Mouse (Mus musculus): ENCODE results near the gene Tex101. TPM values are rescaled to one million over a fixed set of nuclear protein-coding genes. Genes with fewer than 3 reads are reported as not detected.
A peak's percentile ranks its signal among the peaks of the same experiment; 100 is the strongest.

Gene Tex101
- polyA plus RNA-seq, 1 experiment from 2014 or later = not detected

DNA sequence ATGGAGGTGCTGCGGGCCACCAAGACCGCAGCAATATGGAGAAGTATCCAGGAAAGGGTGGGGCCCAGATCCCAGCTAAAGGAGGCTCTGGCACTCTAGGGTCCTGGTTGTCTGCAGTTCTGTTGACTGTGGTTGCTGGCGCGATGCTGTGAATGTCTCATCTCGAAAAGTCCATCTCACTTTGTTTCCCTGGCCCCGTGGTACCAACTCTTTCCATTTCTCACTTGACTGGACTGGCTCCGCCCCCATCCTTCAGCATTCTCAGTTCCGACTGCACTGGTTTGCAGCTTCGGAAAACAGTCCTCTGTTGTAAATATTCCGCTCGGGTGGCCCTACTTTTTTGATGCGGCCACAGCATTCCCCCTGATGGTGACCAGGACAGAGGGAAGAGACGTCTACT lies 36.0 kb downstream of the Tex101 start:
- H3K4me3 ChIP-seq (ENCODE audit: low read depth, low read length) = no peak overlapping the region
- 0 out of 2 replicates have a peak, but pooled peaks cover 7% of the 10 kb centered on the region for H3K27me3 ChIP-seq (replicated peaks; ENCODE audit: insufficient read depth, low read length)
- TF ChIP-seq CTCF (IDR thresholded peaks at IDR 0.05) (no peak), EP300 (IDR thresholded peaks at IDR 0.05) (no peak)
- H3K36me3 ChIP-seq (ENCODE audit: insufficient read depth, low read length) = no peaks in the 10 kb centered on the region
- no peak for ATAC-seq
- H3K4me2 ChIP-seq (replicated peaks; ENCODE audit: low read depth, low read length) = no peak overlapping the region
- WGBS = 62% methylated on average over 13 of the region's 13 CpGs
- no peak for DNase-seq (ENCODE audit: low spot score)
- H3K4me1 ChIP-seq (ENCODE audit: insufficient read depth, low read depth, low read length) = no peaks in the 10 kb centered on the region
- H3K9me3 ChIP-seq (ENCODE audit: low read length) = no peaks in the 10 kb centered on the region
- no peak overlapping the region for H3K27ac ChIP-seq (ENCODE audit: low read length)
- no peak overlapping the region for H3K9ac ChIP-seq (replicated peaks; ENCODE audit: low read depth)

GRCm38 (mm10) chr7:24638026-24638856 lies 38.2 kb downstream of the Tex101 start:
- TF ChIP-seq CTCF (IDR thresholded peaks at IDR 0.05) (no peak), EP300 (IDR thresholded peaks at IDR 0.05) (no peak)
- Histone ChIP-seq H3K4me3 (ENCODE audit: low read depth, low read length) (peak overlapping the region; percentile 40), H3K36me3 (ENCODE audit: insufficient read depth, low read length) (no peaks in the 10 kb centered on the region), H3K9me3 (ENCODE audit: low read length) (no peaks in the 10 kb centered on the region), H3K27ac (ENCODE audit: low read length) (no peak overlapping the region), H3K4me1 (ENCODE audit: insufficient read depth, low read depth, low read length) (no peaks in the 10 kb centered on the region), H3K9ac (replicated peaks; ENCODE audit: low read depth) (no peak overlapping the region; the same call in 1 of the 2 replicates), H3K27me3 (replicated peaks; ENCODE audit: insufficient read depth, low read length) (0 out of 2 replicates have a peak, but pooled peaks cover 7% of the 10 kb centered on the region), H3K4me2 (replicated peaks; ENCODE audit: low read depth, low read length) (peak overlapping the region; percentile 70)
- ATAC-seq (peak; percentile 39), DNase-seq (ENCODE audit: low spot score) (peak; percentile 61)
- 3% methylated on average over 35 of the region's 35 CpGs for WGBS

DNA sequence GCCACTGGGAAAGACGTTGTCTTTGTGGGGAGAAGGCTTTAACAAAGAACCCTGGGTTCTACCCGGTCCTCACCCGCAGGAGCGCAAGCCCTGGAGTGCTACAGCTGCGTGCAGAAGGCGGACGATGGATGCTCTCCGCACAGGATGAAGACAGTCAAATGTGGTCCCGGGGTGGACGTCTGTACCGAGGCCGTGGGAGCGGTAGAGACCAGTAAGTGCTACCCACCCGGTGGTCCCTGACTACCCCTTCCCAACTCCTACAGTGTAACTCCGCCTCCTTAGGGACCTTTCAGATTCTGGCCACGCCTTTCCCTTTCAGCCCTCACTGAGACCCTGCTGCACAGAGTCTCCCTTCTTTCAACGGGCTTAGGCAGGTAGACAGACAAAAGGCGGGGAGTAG lies 39.4 kb downstream of the Tex101 start:
- Histone ChIP-seq H3K4me3 (ENCODE audit: low read depth, low read length) (no peak overlapping the region), H3K9me3 (ENCODE audit: low read length) (no peaks in the 10 kb centered on the region), H3K9ac (replicated peaks; ENCODE audit: low read depth) (no peak overlapping the region), H3K36me3 (ENCODE audit: insufficient read depth, low read length) (no peaks in the 10 kb centered on the region), H3K27me3 (replicated peaks; ENCODE audit: insufficient read depth, low read length) (0 out of 2 replicates have a peak, but pooled peaks cover 7% of the 10 kb centered on the region), H3K27ac (ENCODE audit: low read length) (no peak overlapping the region), H3K4me2 (replicated peaks; ENCODE audit: low read depth, low read length) (no peak overlapping the region), H3K4me1 (ENCODE audit: insufficient read depth, low read depth, low read length) (no peaks in the 10 kb centered on the region)
- ATAC-seq (no peak), DNase-seq (ENCODE audit: low spot score) (no peak)
- no peak for TF ChIP-seq EP300 (IDR thresholded peaks at IDR 0.05)
- TF ChIP-seq CTCF (IDR thresholded peaks at IDR 0.05) = no peak
- WGBS = 4% methylated on average over 18 of the region's 18 CpGs

- TF ChIP-seq EP300 (IDR thresholded peaks at IDR 0.05) = no peak
- no peak for TF ChIP-seq CTCF (IDR thresholded peaks at IDR 0.05)
- no peaks in the 10 kb centered on the region for H3K9me3 ChIP-seq (ENCODE audit: low read length)
- H3K9ac ChIP-seq (replicated peaks; ENCODE audit: low read depth) = no peak within 1 kb of the TSS
- no peaks in the 10 kb centered on the region for H3K36me3 ChIP-seq (ENCODE audit: insufficient read depth, low read length)
- 25% methylated on average over 15 of the region's 15 CpGs for WGBS
- H3K27me3 ChIP-seq (replicated peaks; ENCODE audit: insufficient read depth, low read length) = 0 out of 2 replicates have a peak, but pooled peaks cover 7% of the 10 kb centered on the region
- DNase-seq (ENCODE audit: low spot score) (no peak), ATAC-seq (no peak)
- no peak within 1 kb of the TSS for H3K4me3 ChIP-seq (ENCODE audit: low read depth, low read length)
- no peaks in the 10 kb centered on the region for H3K4me1 ChIP-seq (ENCODE audit: insufficient read depth, low read depth, low read length)
- H3K4me2 ChIP-seq (replicated peaks; ENCODE audit: low read depth, low read length) = no peak within 1 kb of the TSS
- H3K27ac ChIP-seq (ENCODE audit: low read length) = no peak within 1 kb of the TSS
Observed at GRCm38 (mm10) chr7:24636264-24636663, 40.2 kb downstream of the Tex101 start, which contains the start of gene Lypd3. Lypd3 (plus strand) TSS chr7:24636550.

DNA sequence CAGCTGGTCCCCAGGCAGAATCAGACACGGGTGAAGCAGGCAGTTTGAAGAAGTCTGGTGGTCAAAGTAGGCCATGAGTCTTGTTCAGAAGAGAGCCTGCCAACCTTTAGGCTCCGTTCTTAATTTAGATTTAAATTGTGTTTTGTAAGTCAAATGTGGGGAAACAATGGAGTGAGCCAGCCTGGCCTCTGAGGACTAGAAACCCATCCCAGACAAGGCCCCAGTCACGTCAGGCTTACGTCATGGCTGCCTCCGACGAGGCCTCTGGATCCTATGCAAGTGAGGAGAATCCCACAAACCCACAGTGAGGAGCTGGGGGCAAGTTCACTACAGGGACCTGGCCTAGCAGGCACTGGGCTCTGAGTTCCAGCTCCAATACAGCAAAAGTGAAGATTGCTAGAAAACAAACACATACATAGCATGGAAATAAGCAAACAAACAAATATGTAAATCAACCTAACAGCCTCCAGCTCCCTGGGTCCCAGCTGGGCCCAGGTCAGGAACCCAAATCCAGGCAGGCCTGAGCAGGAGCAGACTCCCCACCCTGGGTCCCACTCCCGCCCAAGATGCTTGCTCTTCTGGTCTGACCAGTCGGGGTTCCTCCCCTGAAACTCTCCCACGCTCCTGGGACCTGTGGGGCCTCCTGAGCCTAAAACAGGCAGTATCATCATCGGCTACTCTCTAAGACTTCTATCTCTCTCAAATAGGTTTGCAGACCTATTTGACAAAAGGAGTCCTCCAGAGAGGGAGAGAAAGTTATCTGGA lies 46.2 kb downstream of the Tex101 start:
- ATAC-seq (no peak), DNase-seq (ENCODE audit: low spot score) (no peak)
- Histone ChIP-seq H3K27ac (ENCODE audit: low read length) (no peak overlapping the region), H3K4me1 (ENCODE audit: insufficient read depth, low read depth, low read length) (no peaks in the 10 kb centered on the region), H3K4me3 (ENCODE audit: low read depth, low read length) (no peak overlapping the region), H3K4me2 (replicated peaks; ENCODE audit: low read depth, low read length) (no peak overlapping the region), H3K36me3 (ENCODE audit: insufficient read depth, low read length) (no peaks in the 10 kb centered on the region), H3K27me3 (replicated peaks; ENCODE audit: insufficient read depth, low read length) (no peaks in the 10 kb centered on the region), H3K9ac (replicated peaks; ENCODE audit: low read depth) (no peak overlapping the region), H3K9me3 (ENCODE audit: low read length) (no peaks in the 10 kb centered on the region)
- no peak for TF ChIP-seq CTCF (IDR thresholded peaks at IDR 0.05)
- TF ChIP-seq EP300 (IDR thresholded peaks at IDR 0.05) = no peak
- 74% methylated on average over 10 of the region's 10 CpGs for WGBS

- no peaks in the 10 kb centered on the region for H3K36me3 ChIP-seq (ENCODE audit: insufficient read depth, low read length)
- H3K9ac ChIP-seq (replicated peaks; ENCODE audit: low read depth) = no peak overlapping the region
- no peaks in the 10 kb centered on the region for H3K4me1 ChIP-seq (ENCODE audit: insufficient read depth, low read depth, low read length)
- H3K27me3 ChIP-seq (replicated peaks; ENCODE audit: insufficient read depth, low read length) = no peaks in the 10 kb centered on the region
- WGBS = 66% methylated on average over 4 of the region's 4 CpGs
- no peaks in the 10 kb centered on the region for H3K9me3 ChIP-seq (ENCODE audit: low read length)
- DNase-seq (ENCODE audit: low spot score) (no peak), ATAC-seq (no peak)
- H3K27ac ChIP-seq (ENCODE audit: low read length) = no peak overlapping the region
- no peak overlapping the region for H3K4me2 ChIP-seq (replicated peaks; ENCODE audit: low read depth, low read length)
- no peak overlapping the region for H3K4me3 ChIP-seq (ENCODE audit: low read depth, low read length)
- TF ChIP-seq EP300 (IDR thresholded peaks at IDR 0.05) (no peak), CTCF (IDR thresholded peaks at IDR 0.05) (no peak)
Observed at GRCm38 (mm10) chr7:24629672-24630071, 46.8 kb downstream of the Tex101 start.

All from lung, postnatal 0 days (tissue).